Mouse (Mus musculus) adrenal gland, adult 8-10 months (tissue): ENCODE measurements around the gene Ptp4a2. TPM values are rescaled to one million over a fixed set of nuclear protein-coding genes. Genes with fewer than 3 reads are reported as not detected.
A peak's percentile ranks its signal among the peaks of the same experiment; 100 is the strongest.
"Not testable (repeated sequence)": the region's sequence is repeated elsewhere in the genome, so short reads cannot be mapped to it uniquely, and the experiment has no call there.

ENCODE experiments used
- DNase-seq: peaks from one replicate; pipeline ENCODE4 v3.0.0; 2022
- total RNA-seq, 4 experiments: library from RNA; stranded (reverse); gene quantifications; 2 replicates each; pipeline ENCODE4 v1.2.4; 2022

Gene Ptp4a2
- total RNA-seq = 100 to 1,000 TPM; 321 to 460 (median 353) TPM

DNA sequence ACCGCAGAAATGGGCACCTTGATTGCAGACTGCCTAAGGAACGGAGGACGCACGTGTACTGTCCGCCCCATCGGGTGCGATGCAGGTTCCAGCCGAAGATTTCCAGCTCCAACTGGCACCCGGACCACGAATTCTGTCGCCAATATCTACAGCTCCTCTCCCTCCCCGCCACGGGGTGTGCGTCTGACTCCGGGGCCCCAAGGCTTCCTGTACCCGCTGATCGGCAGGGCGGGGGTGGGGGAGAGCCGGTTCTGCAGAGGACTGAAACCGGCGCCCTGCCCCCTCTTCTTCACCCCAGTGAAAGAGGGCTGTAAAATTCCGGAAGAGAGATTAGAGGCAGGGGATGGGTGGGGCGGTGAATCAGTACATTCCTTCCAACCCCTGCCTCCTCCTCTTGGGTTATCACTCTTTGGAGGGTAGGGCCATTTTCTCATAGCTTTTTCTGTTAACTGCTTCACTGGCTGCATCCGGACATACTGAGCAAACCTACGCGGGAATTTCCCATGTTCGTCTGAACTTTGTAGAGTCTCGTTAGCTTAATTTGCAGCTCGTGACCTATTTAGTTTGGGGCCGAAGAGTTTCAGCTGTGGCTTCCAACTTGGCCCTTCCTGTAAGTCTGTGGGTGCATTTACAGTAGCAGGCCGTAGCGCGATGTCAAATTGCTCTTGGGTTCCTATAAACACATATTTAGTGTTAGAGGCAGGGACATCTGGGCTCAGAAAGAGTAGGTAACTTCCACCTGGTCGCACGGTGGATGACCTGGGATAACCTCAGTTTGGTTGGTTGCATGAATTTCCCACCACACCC is at the start of gene Ptp4a2:
Ptp4a2 (plus strand) TSS at position 422 of the 807 bp plus-strand sequence.
- peak; percentile 49 for DNase-seq

DNA sequence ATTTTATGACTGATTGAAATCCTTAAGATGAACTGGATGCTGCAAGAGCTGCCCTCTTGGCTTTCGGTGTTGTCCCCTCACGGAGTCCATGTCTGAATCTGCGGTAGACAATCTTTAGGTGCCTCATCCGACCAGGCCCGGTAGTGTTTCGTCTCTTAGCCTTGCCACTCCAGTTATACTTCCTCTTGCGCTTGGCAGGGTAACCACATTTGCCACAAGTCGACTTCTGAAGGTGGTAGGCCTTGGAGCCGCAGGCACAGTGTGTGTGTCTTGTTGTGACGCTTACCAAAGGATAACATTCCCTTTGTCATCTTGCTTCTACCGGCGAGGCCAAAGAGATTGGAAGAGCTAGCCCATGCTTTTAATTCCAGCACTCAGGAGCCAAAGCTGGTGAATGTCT is 49.4 kb upstream of the Ptp4a2 start:
- no peak for DNase-seq

DNA sequence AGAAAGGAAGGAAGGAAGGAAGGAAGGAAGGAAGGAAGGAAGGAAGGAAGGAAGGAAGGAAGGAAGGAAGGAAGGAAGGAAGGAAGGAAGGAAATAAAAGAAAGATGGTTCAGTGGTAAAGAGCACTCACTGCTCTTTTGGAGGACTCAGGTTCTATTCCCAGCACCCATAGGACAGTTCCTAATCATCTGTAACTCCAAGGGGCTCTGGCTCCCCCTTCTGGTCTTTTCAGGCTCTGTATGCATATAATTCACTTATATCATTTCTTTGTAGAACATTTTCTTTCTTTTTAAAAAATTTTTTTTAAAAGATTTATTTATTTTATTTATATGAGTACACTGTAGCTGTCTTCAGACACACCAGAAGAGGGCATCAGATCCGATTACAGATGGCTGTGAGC is 48.5 kb upstream of the Ptp4a2 start:
- DNase-seq = not testable (repeated sequence)

DNA sequence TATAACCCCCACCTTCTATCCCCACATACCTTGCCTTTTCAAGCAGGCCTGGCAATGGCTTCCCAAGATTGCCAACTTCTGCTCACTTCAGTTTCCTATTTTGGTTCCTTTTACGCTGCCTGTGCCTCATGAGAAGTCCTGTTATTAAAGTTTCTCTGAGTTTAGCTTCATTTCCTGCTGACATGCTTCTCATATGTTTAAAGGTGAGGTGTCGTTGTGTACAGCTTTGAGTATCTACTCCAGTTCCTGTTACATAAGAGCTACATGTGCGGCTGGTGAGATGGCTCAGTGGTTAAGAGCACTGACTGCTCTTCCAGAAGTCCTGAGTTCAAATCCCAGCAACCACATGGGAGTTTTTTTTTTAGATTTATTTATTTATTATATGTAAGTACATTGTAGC is 45.7 kb upstream of the Ptp4a2 start:
- DNase-seq = no peak

DNA sequence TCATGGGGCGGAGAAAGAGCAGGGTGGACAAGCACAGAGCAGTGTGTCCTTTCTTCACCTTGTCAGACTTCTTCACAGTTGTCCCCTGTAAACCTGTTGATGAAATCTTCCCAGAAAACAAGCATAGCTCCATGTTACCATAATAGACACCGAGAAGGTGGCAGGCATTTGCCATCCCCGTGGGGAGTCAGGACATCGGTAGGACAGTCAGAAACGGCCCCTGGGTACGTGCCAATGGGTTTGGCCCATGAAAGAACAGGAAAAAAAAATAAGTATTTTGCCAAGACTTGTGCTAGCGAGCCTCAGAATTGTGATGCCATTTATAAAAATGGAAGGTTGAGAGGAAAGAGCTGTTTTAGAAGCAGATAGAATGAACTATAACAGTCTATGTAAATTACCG is 43.2 kb upstream of the Ptp4a2 start:
- DNase-seq = no peak

DNA sequence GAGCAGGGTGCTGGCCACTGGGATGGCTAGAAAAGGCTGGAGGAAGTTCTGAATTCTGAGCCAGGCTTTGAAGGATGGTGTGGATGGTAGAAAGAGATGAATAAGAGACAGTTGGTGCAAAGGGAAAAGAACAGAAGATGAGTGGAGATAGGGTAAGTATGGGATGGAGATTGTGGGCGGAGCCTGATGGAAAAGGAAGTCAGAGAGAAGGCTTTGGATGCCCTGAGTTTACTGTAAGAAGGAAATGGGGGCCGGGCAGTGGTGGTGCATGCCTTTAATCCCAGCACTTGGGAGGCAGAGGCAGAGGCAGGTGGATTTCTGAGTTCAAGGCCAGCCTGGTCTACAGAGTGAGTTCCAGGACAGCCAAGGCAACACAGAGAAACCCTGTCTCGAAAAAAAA is 42.3 kb upstream of the Ptp4a2 start:
- DNase-seq = not testable (repeated sequence)

DNA sequence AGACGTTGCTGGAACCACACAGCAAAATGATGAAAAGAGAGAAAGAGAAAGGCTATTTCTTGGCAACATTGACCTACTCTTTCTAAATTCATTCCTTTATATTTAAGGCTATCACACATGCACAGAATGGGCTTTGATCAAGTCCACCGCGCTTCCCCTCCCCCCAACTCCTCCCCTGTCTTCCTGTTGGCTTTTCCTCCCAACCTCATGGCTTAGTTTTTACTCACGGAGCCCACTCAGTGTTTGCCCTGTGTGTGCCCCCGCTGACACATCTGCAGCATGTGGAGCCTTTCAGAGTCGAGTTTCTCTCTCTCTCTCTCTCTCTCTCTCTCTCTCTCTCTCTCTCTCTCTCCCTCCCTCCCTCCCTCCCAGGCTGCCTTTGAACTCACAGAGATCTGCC is 40.4 kb upstream of the Ptp4a2 start:
- no peak for DNase-seq

DNA sequence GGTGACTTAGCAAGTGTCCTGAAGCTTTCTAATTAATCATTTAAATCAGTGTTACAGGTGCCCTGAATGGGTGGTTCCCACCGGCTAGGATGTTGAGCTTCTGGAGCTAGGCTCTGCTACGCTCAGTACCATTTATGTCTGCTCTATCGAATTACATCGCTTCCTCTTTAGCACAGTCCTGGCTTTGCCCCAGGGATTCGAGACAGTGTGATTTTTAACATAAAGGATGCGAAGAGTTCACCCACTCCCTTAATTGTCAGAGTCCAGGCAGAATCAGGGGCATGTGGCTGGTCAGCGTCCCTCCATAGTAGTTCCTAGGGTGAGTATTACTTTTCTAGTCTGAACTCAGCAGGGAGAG is 39.7 kb upstream of the Ptp4a2 start:
- DNase-seq = no peak

DNA sequence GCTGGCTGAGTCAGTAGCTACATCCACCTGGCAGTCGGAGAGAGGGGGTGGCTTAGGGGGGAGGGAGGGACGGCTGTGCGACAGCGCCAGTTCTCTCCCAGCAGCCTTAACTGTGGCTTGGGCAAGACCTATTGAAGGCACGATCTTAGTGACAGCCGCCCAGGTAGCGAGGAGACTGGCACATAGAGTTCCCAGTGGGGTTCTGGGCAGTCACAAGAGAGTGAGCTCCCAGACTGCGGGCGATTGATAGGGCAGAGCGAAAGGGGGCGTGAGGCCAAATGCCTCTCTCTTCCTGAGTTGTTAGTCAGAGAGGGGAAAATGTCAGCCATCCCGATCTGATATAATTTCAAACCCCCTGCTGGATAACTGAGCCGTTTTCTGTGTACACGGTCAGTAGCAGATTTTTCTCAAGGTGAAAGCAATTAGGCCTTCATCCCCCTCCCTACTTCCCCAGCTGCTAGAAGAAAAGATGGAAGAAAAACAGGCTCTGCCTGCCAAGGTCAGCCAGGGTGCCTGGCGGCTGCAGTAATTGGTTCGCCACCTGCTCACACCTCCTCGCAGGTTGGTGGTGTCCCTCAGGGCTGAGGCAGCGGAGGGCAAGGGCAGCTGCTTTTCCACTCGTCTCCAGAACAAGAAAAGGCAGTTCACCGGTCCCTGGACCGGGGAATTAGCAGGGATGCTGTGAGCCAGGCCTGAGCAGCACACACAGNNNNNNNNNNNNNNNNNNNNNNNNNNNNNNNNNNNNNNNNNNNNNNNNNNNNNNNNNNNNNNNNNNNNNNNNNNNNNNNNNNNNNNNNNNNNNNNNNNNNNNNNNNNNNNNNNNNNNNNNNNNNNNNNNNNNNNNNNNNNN is 39.1 kb upstream of the Ptp4a2 start:
- DNase-seq = no peak

DNA sequence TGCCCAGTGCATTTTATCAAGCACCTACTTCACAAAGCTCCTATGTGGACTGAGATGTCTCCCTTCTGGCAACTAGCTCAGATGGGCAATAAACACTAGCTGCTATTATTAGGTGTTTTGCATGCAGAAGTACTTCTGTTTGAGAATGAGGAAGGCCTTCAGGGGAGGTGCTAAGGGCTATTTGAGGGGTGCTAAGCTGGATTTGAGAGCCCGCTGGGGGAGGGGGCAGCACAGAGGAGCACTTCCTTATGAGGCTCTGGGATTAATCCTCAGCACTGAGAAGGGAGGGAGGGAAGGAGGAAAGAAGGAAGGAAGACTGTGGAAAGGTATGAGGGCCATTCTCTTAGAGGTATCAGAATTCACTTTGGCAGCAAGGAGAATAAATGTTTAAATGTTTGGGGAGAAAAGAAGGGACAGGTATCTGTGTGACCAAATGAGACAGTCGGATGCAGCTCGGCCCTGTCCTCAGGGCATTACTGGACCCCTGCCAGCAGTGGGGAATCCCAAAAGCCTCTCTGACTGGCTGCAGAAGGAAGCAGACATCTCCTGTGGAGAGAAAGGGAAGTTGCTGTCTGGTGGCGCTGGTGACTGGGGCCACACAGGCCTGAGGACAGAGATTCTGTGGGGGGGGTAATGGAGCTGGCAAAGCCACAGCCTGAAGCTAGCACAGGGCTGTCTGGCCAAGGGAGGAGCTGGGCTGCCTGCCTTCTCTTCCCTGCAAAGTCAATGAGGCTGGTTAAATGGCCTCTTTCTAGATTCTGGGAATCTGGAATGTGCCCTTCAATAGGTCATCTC is 28.9 kb upstream of the Ptp4a2 start:
- DNase-seq = no peak

DNA sequence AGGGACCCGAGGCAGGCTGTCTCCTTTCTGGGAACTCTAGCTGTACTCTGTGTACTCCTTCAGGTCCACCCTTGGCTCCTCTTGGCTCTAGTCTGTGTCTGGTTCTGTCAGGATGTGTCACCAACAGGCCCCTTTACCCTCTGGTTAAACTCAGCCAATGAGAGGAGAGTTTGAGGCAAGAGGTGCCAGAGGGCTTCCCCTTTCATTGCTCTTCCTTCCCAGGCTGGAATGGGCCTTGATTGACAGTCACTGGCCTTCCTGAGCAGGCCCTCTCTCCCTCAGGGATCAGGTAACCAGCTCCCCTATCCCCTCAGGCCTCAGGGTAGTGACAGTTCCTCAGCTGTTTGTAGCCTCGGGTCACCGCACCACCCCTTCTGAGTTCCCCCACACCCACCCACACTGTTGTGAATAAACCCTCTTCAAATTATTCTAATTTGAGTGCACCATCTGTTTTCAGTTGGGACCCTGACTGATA is 28.1 kb upstream of the Ptp4a2 start:
- no peak for DNase-seq

DNA sequence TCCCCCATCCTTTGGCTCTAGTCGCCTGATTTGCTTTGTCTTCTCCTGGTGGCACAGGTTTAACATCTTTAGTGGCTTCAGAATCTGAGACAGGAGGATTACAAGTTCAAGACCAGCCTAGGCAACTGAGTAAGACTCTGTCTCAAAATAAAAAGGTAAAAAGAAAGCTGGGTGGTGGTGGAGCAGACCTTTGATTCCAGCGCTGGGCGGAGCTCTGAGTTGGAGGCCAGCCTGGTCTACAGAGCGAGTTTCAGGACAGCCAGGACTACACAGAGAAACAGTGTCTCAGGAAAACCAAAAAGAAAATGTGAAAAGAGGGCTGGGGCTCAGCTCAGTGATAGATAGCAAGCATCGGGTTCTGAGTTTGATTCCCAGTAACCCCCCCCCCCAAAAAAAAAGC is 27.5 kb upstream of the Ptp4a2 start:
- DNase-seq = no peak

DNA sequence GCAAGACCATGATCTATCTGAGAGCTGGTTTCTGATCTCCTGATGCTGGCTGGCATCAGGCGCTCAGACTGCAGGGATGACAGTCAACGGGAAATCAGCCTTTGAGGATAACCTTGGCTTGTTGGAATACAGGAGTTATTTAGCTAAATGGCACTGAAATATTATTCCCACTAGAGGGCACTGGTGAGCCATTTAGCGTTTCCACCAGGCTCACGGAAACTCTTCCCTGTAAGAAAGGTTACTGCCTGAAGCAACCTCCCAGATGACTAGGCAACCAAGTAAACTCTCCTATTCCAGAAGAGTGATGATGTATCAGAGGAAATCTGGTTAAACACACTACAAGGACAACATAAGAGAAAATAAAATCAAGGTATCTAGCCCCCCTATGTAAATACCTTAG is 25.8 kb upstream of the Ptp4a2 start:
- DNase-seq = peak; percentile 71

DNA sequence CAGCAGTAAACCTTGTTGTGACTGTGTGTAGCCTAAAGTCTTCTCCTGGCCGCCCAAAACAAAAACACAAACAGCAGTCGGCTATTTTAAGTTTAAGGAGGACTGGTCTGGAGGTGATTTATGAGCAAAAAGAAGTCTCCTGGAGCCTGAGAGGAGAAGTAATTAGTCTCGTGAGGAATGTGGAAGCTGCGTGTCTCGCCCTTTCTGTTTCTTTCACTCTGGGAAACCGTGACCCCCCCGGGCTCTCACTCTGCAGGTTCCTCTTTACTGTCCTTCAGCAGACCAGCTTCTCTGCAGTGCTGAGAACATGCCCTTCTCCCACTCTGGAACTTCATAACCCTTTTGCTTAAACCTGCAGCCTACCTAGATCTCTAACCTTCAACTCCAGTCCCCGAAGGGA is 22.3 kb upstream of the Ptp4a2 start:
- no peak for DNase-seq

DNA sequence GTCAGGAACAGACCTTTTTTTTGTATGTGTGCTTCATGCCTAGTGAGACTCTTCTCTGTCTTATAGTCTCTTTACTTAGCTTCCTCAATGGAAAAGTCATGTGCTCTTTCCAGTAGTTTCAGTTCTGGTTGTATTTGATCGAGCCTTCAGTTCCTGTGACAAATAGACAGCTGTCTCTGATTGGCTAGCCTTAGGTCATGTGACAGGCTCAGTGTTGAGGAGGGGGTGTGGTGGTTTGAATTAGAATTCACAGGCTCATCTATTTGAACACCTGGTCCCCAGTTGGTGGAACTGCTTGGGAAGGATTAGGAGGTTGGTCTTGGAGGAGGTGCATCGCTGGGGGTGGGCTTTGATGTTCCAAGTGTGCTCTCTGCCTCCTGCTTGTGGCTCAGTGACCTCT is 21.4 kb upstream of the Ptp4a2 start:
- DNase-seq = no peak

DNA sequence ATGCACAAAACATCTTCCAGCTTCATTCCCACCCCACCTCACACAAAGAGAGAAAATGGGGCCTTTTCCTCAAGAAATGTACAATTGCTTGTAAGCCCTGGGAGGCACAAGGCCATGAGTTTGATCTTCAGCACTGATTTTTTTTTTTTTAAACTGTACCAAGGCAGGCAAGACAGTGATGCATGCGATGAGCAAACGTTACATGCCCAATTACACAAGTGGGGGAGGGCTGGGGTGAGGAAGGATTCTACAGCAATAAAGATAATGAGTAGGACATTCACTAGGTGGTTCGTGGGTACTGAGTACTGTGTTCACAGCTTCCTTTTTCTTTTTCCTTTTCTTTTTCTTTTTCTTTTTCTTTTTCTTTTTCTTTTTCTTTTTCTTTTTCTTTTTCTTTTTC is 20.5 kb upstream of the Ptp4a2 start:
- peak; percentile 55 for DNase-seq

DNA sequence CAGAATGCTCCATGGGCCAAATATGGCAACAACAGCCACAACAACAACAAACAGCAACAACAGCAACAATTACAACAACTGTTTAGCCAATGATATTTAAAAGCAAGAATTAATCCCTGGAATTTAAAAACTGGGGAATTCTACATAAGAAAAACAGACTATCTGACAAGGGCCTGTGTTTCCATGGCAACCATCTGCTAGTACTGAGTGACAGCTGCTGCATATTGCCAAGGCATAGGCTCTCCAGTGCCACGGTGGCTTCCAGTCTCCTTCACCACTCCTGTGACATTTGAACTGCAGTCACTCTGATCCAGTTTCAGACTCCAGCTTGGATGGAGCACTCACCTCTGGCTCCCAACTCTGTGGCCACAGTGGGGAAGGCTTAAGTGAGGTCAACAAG is 19.6 kb upstream of the Ptp4a2 start:
- no peak for DNase-seq

DNA sequence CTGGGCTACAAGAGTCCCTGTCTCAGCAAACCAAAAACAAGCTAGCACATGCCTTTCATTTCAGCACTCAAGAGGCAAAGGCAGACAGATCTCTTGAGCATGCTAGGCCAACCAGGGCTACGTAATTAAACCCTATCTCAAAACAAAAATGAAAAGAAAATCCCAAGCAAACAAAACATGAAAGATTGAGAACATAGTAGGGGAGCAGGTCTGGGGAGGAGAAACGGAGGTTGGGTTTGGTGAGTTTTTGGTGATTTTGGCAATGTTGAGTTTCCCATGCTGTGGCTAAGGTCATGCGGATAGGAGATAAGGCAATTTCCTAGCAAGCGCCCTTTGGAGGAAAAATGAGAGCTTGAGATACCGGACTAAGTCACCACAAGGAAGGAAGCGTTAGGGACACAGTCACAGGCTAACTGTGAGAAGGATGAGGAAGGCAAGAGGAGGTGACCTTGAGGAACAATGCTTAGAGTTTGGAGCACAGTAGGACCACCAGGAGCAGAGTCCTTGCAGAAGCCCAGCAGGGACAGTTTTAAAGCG is 18.3 kb upstream of the Ptp4a2 start:
- no peak for DNase-seq

DNA sequence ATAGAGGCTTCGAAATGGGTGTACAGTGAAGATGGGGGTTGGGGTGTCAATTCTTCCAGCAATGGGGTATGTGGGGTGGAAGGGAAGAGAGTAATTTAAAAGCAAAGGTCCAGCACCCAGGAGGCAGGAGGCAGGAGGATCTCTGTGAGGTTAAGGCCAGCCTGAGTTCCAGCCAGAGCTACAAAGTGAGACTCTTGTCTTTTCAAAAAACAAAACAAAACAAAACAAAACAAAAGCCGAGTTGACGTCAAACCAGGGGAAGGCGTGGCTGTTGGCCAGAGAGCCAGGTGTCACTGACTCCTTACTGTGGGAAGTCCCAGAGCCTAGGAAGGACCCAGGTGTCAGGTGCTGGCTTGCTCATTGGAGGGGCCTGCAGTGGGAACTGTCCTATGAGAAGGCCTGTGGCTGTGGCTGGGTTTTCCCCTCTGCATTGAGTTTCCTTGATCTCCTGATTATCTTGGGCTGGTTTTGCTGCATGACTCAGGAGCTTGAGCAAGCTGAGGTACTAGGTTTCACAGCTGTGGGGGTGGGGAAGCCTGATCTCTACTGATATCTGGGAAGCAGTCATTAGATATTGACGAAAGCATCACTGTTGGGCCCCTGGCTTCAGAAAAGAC is 17.2 kb upstream of the Ptp4a2 start:
- no peak for DNase-seq

DNA sequence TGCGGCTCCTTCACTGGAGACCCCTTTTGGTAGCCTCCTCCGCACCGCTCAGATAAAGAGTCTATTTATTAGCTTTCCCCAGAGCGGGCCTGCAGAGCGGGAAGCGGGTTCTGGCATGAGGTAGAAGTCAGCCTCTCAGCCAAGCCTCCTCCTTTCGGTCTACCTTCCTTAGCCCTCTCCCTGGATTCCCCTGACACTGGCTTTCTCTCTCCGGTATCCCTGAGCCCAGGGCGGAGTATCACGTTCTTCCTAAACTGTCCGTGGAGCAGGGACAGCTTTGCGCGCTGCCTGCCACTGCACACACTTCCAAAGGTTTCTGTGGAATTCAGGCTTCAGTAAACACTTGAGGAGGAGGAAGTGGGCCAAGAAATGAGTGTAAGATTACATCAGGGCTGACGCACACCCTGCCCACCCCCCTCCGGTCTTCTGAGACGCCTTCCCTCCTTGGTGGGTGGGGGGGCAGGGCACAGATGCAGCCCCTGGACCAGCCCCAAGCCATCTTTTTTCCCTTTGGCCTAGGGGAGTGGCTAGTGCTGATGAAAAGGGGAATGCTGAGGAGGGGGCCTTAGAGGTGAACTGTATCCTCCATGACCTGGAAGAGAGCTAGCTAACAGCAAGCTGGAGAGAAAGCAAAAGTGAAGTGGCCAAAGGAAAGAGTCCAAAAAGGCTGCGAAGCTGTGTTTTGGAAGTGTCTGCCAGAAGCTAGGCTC is 15.7 kb upstream of the Ptp4a2 start:
- no peak for DNase-seq

DNA sequence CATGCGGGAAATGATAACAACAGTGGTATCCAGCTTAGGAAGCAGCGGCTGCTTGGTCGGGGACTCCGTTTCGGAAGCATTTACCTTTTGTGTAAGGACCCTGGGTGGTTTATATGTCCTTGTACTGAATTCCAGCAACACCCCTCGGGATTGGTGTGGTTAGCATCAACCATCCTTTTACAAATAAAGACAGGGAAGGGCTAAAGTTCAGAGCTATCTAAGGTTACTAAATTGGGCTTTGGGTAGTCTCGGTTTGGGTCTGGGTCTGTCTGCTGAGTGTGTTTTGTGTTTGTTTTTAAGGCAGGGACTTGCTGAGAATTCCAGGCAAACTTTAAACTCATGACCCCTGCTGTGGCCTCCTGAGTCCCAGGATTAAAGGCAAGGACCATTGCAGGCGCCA is 15.2 kb upstream of the Ptp4a2 start:
- no peak for DNase-seq

DNA sequence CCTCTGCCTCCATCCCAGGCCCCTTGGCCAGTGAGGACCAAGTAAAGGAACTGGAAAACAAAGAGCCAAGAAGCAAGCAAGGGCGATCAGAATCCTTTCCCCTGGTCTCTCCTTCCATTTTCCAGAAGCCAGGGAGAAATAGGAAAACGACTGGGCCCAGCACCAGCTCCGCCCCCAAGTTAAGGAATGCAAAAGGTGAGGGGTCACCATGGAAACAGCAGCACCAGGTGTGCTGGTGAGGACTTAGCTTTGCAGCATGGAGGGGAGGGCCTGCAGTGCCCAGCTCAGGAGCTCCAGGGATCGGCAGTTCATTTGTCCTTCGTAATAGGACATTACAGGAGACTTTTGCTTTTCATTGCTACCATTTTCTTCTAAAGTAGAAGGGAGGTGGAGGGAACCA is 13.0 kb upstream of the Ptp4a2 start:
- no peak for DNase-seq
